Mouse (Mus musculus) CH12.LX (cell line): ENCODE results near the gene Grrp1. TPM values are rescaled to one million over a fixed set of nuclear protein-coding genes. Genes with fewer than 3 reads are reported as not detected.

Experiments used
- DNase-seq: peaks from one replicate; pipeline ENCODE4 v3.0.0-alpha.2; 2013; ENCODE audit errors: extremely low read depth
- H3K27ac ChIP-seq: 2 replicates; pipeline ENCODE4 v1.5.1; 2012; ENCODE audit warnings: low read depth, mild to moderate bottlenecking, control low read depth, moderate library complexity; ENCODE audit not compliant: insufficient read depth
- H3K27me3 ChIP-seq: replicated peaks from 2 replicates; pipeline ENCODE3; 2012; ENCODE audit warnings: inconsistent platforms
- H3K36me3 ChIP-seq, 2 experiments: replicated peaks in 1 of 2; 2 replicates each; pipeline versions ENCODE3 to v1.6.1; 2012; ENCODE audit warnings: inconsistent platforms in 1 of 2, low read length in 1 of 2, mild to moderate bottlenecking in 1 of 2, mixed read lengths in 1 of 2, moderate library complexity in 1 of 2; ENCODE audit not compliant: control insufficient read depth in 1 of 2, insufficient read depth in 1 of 2
- H3K4me1 ChIP-seq, 2 experiments: 2 replicates each; pipeline ENCODE4 v1.6.1; 2012; ENCODE audit warnings: inconsistent platforms in 1 of 2, moderate library complexity in 1 of 2; ENCODE audit not compliant: insufficient read depth in 2 of 2, control insufficient read depth in 1 of 2
- H3K4me2 ChIP-seq: 2 replicates; pipeline ENCODE4 v1.6.1; 2012; ENCODE audit warnings: low read depth, mild to moderate bottlenecking, control low read depth; ENCODE audit not compliant: poor library complexity, insufficient read depth, severe bottlenecking
- H3K4me3 ChIP-seq, 3 experiments: fragments of 150-350 bp in 1 of 3; sonication (generic) in 1 of 3; replicated peaks in 1 of 3; 2 replicates each; pipeline versions ENCODE3 to v1.5.1; 2011 to 2012; ENCODE audit warnings: low read depth in 2 of 3, low read length in 2 of 3, mild to moderate bottlenecking in 2 of 3, moderate library complexity in 2 of 3, control low read depth in 1 of 3, improper control_type of control experiment in 1 of 3, inconsistent platforms in 1 of 3, mixed read lengths in 1 of 3; ENCODE audit not compliant: poor library complexity in 1 of 3
- H3K79me2 ChIP-seq: replicated peaks from 2 replicates; pipeline ENCODE4 v1.6.1; 2012; ENCODE audit warnings: mild to moderate bottlenecking, moderate library complexity; ENCODE audit not compliant: control insufficient read depth, poor library complexity, insufficient read depth, severe bottlenecking; ENCODE audit errors: extremely low read depth
- H3K9ac ChIP-seq: 2 replicates; pipeline ENCODE4 v1.6.1; 2012; ENCODE audit warnings: low read depth, mild to moderate bottlenecking, control low read depth, moderate library complexity; ENCODE audit not compliant: insufficient read depth
- H3K9me3 ChIP-seq: replicated peaks from 2 replicates; pipeline ENCODE3; 2012; ENCODE audit warnings: low read length, inconsistent platforms, mixed read lengths
- BHLHE40 ChIP-seq: IDR thresholded peaks from 2 replicates; pipeline ENCODE4 v1.6.1; 2011; ENCODE audit warnings: mild to moderate bottlenecking, low read depth, low read length, improper control_type of control experiment
- CHD2 ChIP-seq: IDR thresholded peaks from 2 replicates; pipeline ENCODE4 v1.6.1; 2011; ENCODE audit warnings: low read length, improper control_type of control experiment
- E2F4 ChIP-seq: IDR thresholded peaks from 2 replicates; pipeline ENCODE4 v1.6.1; 2011; ENCODE audit warnings: low read depth, low read length, improper control_type of control experiment; ENCODE audit not compliant: insufficient replicate concordance
- GABPA ChIP-seq: IDR thresholded peaks from 2 replicates; pipeline ENCODE4 v1.6.1; 2012; ENCODE audit warnings: low read depth, low read length, improper control_type of control experiment, inconsistent platforms; ENCODE audit not compliant: insufficient replicate concordance
- IRF4 ChIP-seq: IDR thresholded peaks from 2 replicates; pipeline ENCODE4 v1.6.1; 2014; ENCODE audit warnings: low read depth, mild to moderate bottlenecking, inconsistent platforms, low read length, improper control_type of control experiment
- JUN ChIP-seq: IDR thresholded peaks from 2 replicates; pipeline ENCODE4 v1.6.1; 2011; ENCODE audit warnings: low read depth, mild to moderate bottlenecking, low read length, improper control_type of control experiment, moderate library complexity; ENCODE audit not compliant: insufficient read depth
- JUND ChIP-seq: conservative IDR thresholded peaks from 2 replicates; pipeline ENCODE4 v1.6.1; 2011; ENCODE audit warnings: low read depth, low read length, improper control_type of control experiment
- KAT2A ChIP-seq: IDR thresholded peaks from 2 replicates; pipeline ENCODE4 v1.6.1; 2012; ENCODE audit warnings: low read length, improper control_type of control experiment, inconsistent platforms; ENCODE audit not compliant: insufficient replicate concordance
- MEF2A ChIP-seq: IDR thresholded peaks from 2 replicates; pipeline ENCODE4 v1.6.1; 2014; ENCODE audit warnings: low read depth, mild to moderate bottlenecking, inconsistent platforms, low read length, improper control_type of control experiment, borderline replicate concordance
- MXI1 ChIP-seq: IDR thresholded peaks from 2 replicates; pipeline ENCODE4 v1.6.1; 2011; ENCODE audit warnings: mild to moderate bottlenecking, low read depth, low read length, improper control_type of control experiment
- NRF1 ChIP-seq: IDR thresholded peaks from 2 replicates; pipeline ENCODE4 v1.6.1; 2014; ENCODE audit warnings: low read depth, mild to moderate bottlenecking, inconsistent platforms, low read length, improper control_type of control experiment, moderate library complexity
- PAX5 ChIP-seq: IDR thresholded peaks from 2 replicates; pipeline ENCODE4 v1.6.1; 2012; ENCODE audit warnings: low read length, inconsistent platforms, mixed read lengths
- POLR2AphosphoS2 ChIP-seq: IDR thresholded peaks from 2 replicates; pipeline ENCODE4 v1.6.1; 2011; ENCODE audit warnings: low read depth, low read length, improper control_type of control experiment
- RCOR1 ChIP-seq: conservative IDR thresholded peaks from 2 replicates; pipeline ENCODE4 v1.6.1; 2012; ENCODE audit warnings: low read depth, mild to moderate bottlenecking, inconsistent platforms, low read length, improper control_type of control experiment
- SMC3 ChIP-seq: IDR thresholded peaks from 2 replicates; pipeline ENCODE4 v1.6.1; 2011; ENCODE audit warnings: low read depth, low read length, improper control_type of control experiment
- TBP ChIP-seq: conservative IDR thresholded peaks from 2 replicates; pipeline ENCODE4 v1.6.1; 2011; ENCODE audit warnings: low read depth, low read length, improper control_type of control experiment
- TCF12 ChIP-seq: IDR thresholded peaks from 2 replicates; pipeline ENCODE4 v1.6.1; 2014; ENCODE audit warnings: low read depth, mild to moderate bottlenecking, inconsistent platforms, low read length, improper control_type of control experiment
- UBTF ChIP-seq: IDR thresholded peaks from 2 replicates; pipeline ENCODE4 v1.6.1; 2012; ENCODE audit warnings: low read depth, mild to moderate bottlenecking, inconsistent platforms, low read length, improper control_type of control experiment, moderate library complexity
- USF1 ChIP-seq: IDR thresholded peaks from 2 replicates; pipeline ENCODE4 v1.6.1; 2014; ENCODE audit warnings: low read depth, mild to moderate bottlenecking, inconsistent platforms, low read length, improper control_type of control experiment
- USF2 ChIP-seq: conservative IDR thresholded peaks from 2 replicates; pipeline ENCODE4 v1.6.1; 2011; ENCODE audit warnings: low read depth, low read length, improper control_type of control experiment
- ZC3H11A ChIP-seq: IDR thresholded peaks from 2 replicates; pipeline ENCODE4 v1.6.1; 2012; ENCODE audit warnings: low read depth, mild to moderate bottlenecking, inconsistent platforms, low read length, improper control_type of control experiment
- ZKSCAN1 ChIP-seq: IDR thresholded peaks from 2 replicates; pipeline ENCODE4 v1.6.1; 2012; ENCODE audit warnings: low read depth, inconsistent platforms, low read length, improper control_type of control experiment, borderline replicate concordance
- ZNF384 ChIP-seq: IDR thresholded peaks from 2 replicates; pipeline ENCODE4 v1.6.1; 2012; ENCODE audit warnings: low read depth, low read length, improper control_type of control experiment, inconsistent platforms
- dilution Hi-C: fragments of 300-500 bp; cut with MboI; formaldehyde crosslinking; loops from 2 replicates; pipeline ENCODE4 v1.14.3; 2020; ENCODE audit warnings: low sequenced_read_pairs; ENCODE audit not compliant: extremely low pct_unique_long_range_greater_than_20kb, extremely low pct_ligation_motif_present
- in situ Hi-C: fragments of 300-500 bp; cut with MboI; formaldehyde crosslinking; loops from 3 replicates; pipeline ENCODE4 v1.14.3; 2019; ENCODE audit warnings: low sequenced_read_pairs, low pct_ligation_motif_present, low pct_unique_long_range_greater_than_20kb, mixed read lengths
- polyA plus RNA-seq: library from polyadenylated mRNA; unstranded; fragments of >175 nt; gene quantifications from 2 replicates; pipeline ENCODE4 v1.2.1, GENCODE M21; 2012; ENCODE audit warnings: low read depth; ENCODE audit not compliant: insufficient read length
- total RNA-seq, 2 experiments: library from RNA; depleted of rRNA; stranded (reverse); fragments of 300-350 nt in 1 of 2; fragments of >200 nt in 1 of 2; gene quantifications; 2 replicates each; pipeline ENCODE4 v1.2.3; 2012 to 2014

The Grrp1 gene
- total and polyA plus RNA-seq, 3 experiments, result not detected

DNA sequence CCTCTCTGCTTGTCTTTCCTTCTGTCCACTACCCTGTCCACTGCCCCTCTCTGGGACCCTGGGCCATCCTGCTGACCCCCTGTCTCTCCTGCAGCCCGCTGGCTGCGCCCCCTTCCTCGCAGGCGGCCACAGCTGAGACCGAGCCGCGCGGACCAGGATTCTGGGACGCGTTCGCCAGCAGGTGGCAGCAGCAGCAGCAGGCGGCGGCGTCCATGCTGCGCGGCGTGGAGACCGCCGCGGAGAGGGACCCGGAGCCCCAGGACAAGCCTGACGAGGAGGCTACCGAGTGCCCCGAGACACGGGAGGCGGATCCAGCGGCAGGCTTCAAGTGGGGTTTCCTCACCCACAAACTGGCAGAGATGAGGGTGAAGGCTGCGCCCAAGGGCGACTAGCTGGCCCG is 4.3 kb downstream of the Grrp1 start (continued):
- TF ChIP-seq E2F4 (no peak), ZC3H11A (no peak), RCOR1 (no peak), TCF12 (0 out of 2 replicates have a peak, but pooled peaks have one; percentile 43), GABPA (no peak), USF1 (no peak), KAT2A (no peak), JUN (no peak), SMC3 (peak; percentile 92), JUND (no peak), UBTF (peak; percentile 46; the same call in 1 of the 2 replicates), TBP (no peak)

DNA sequence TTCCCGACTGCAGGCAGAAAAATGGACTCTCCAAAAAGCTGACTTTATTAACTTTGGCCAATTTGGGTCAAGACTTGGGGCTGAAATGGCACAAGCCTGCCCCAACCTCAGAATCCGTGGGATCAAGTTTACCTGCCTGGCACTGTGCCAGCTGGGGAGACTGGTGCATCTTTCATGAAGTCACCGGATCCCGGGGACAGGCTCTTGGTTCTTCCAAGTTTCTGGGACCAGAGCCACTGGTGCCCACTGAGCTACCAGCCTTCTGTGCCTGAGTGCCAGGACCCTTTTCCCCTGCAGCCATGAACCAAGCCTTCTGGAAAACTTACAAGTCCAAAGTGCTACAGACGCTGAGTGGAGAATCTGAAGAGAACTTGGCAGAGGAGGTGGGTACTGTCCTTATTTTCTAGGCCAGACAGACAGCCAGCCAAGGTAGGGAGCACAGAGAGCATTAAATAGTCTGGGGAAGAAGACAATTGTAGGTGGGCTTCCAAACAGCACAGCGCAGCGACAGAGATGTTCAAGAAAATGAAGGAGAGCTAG is 7.1 kb downstream of the Grrp1 start, which contains the start of gene Gm30191:
Gm30191 (plus strand) TSS at position 217 of the 540 bp plus-strand sequence.
- in situ Hi-C loops (loop anchor here (5.0 kb wide), 1 partner anchor 41 kb away; the partner anchor contains the start of gene Pdik1l), dilution Hi-C loops (no loop called here)
- Histone ChIP-seq H3K27ac (no peak within 1 kb of the TSS), H3K4me3 (no peak within 1 kb of the TSS), H3K36me3 (peaks cover 7 to 17% of the 10 kb centered on the region in 2 experiments), H3K4me1 (peaks cover 9 to 24% of the 10 kb centered on the region in 2 experiments; a peak in 3 of 4 replicates), H3K27me3 (peaks cover 59% of the 10 kb centered on the region), H3K9ac (peak within 1 kb of the TSS; percentile 20), H3K4me2 (peak within 1 kb of the TSS; percentile 58; the same call in 1 of the 2 replicates), H3K79me2 (peaks cover 10% of the 10 kb centered on the region; the same call in 1 of the 2 replicates), H3K9me3 (peaks cover 10% of the 10 kb centered on the region)
- TF ChIP-seq CHD2 (no peak), IRF4 (no peak), POLR2AphosphoS2 (no peak), ZC3H11A (no peak), ZKSCAN1 (no peak), NRF1 (no peak), RCOR1 (no peak), MXI1 (no peak), PAX5 (no peak), BHLHE40 (no peak), USF2 (no peak), MEF2A (no peak), GABPA (no peak), ZNF384 (no peak)
- no peak for DNase-seq
